Mouse (Mus musculus): ENCODE data around the gene Dennd5b.
"Not testable (repeated sequence)": the region's sequence is repeated elsewhere in the genome, so short reads cannot be mapped to it uniquely, and the experiment has no call there.

Gene Dennd5b

DNA sequence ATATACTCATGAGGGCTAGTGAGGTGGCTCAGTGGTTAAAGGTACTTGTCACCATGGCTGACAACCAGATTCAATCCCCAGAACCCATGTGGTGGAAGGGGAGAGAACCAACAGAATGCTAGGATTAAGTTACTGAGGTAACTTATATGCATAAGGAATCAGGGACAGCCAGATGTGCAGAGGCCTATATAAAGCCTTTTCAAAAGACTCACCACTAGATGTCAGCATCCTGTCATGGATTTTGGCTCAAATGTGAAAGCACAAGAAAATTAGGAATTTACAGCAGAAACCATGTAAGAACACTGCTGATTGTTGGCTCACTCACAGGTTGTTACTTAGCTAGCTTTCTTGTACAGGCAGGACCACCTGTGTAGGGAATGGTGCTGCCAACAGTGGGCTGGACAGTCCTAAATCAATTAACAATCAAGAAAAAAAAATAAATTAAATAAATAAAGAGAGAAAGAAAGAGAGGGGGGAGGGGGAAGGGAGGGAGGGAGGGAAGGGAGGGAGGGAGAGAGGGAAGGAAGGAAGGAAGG is 90.6 kb downstream of the Dennd5b start:
- peak in 1 of 2 experiments; percentile 8 for DNase-seq (ENCODE audit: low spot score in 2 of 2)

- DNase-seq (ENCODE audit: low spot score in 2 of 2), result no peak
Measured at GRCm38 (mm10) chr6:149005009-149005408, 96.5 kb downstream of the Dennd5b start.

DNA sequence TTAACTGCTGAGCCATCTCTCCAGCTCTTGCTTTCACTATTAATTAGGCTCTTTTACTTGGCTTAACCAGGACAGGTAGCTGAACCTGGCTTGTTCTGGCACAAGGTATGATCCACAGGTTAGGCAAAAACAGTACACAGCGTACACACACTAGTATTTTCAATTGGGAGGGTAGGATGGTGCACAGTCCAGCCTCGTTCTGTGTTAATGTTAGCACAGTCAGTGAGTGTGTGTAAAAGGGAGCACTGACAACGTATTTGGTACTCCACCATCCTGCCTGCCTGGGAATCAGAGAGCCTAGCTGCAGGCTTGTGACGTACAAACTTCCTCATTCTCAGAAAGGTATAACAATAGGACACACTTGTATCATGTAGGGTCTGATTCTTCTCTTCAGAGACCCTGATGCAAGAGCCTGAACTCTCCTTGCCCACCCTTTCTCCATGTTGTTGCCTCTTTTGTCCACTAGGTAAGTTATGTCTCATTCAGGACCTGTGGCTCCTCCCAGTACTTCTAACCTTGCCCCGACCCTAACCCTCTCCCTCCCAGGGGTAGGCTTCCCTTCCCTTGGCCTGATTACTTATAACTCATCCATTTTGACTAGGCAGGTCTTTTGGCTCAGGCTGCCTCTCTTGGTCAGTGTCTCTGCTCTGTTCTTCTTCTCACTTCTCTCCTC is 107.0 kb downstream of the Dennd5b start:
- DNase-seq (ENCODE audit: low spot score in 2 of 2), result no peak

DNA sequence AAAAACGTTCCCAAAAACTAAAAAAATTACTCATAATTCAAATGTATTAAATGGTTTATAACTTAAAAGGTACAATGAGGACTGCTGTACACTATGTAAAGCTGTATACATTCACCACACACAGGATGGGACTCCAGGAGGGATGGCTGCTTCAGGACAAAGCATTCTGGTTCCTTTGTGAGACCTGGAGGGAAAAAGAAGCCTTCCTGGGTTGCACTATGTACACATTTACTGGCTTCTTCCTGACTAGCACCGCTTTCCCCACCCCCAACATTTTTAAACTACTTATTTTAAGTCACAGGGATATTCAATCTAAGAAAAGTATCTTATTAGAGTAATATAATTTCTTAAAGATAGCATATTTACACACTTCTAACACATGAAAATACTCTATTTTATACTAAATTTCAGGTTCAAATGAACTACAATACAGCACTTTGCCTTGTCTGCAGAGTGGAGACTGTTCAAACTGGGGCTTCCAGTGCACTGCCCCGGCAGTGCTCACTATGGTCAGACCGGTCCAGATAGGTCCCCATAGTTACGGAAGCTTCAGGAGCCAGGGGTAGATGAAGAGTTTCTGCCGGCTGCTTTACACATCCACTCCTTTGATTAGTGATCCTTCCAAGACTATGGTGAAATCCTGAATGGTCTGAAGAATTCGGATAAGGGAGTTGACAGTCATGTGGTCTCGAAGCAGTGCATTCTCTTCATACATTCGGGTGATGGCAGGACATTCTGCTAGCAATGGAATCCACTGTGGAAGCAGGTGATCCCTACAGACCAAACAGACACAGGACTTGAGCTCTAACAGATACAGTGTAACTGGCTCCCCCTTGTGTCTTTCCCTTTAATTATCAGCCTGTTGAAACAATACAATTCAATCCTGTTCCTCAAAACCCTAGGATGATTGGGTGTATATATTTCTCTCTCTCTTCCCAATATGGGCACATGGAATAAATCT is 108.1 kb downstream of the Dennd5b start:
- peak in 1 of 2 experiments; percentile 14 for DNase-seq (ENCODE audit: low spot score in 2 of 2)

- no peak for DNase-seq (ENCODE audit: low spot score in 2 of 2)
Measured at GRCm38 (mm10) chr6:148992373-148993116, 108.9 kb downstream of the Dennd5b start.

- DNase-seq (ENCODE audit: low spot score in 2 of 2), result no peak
Measured at GRCm38 (mm10) chr6:148991660-148992372, 109.7 kb downstream of the Dennd5b start.

GRCm38 (mm10) chr6:148989792-148990491 is 111.5 kb downstream of the Dennd5b start:
- not testable (repeated sequence) for DNase-seq (ENCODE audit: low spot score in 2 of 2)

DNA sequence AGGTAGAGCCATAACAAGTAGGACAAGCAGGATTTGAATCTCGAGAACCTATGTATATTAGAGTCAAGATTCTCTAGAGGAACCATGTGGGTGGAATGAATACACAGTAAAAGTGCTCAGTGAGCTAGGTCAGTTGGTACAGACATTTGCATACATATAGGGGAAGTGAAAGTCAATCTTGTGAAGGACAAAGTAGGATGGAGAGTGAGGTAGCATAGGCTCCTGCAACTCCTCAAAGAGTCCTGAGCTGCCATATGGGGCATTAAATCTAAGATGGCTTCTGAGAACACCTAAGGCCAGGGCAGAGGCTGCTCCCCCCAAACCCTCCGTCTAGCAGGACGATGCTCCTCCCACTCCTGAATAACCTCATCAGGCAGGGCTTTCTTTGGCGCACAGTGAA is 115.5 kb downstream of the Dennd5b start:
- DNase-seq (ENCODE audit: low spot score in 2 of 2), result no peak

DNA sequence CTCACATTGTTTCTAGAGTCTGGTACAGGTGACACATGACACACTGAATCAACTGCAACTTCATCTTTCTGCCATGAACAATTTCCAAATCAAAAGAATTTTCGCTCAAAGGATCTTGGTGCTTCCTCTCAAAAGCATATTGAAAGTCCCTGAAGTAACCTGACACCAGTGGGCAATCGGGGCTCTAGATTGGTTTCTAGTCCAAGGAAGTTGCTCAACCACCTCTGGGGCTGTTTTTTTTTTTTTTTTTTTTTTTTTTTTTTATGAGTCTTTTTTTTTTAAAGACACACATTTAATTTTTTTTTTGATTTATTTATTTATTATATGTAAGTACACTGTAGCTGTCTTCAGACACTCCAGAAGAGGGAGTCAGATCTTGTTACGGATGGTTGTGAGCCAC is 121.0 kb downstream of the Dennd5b start:
- no peak for DNase-seq (ENCODE audit: low spot score in 2 of 2)

- DNase-seq (ENCODE audit: low spot score in 2 of 2), result no peak
Measured at GRCm38 (mm10) chr6:148975096-148975495, 126.4 kb downstream of the Dennd5b start.

- DNase-seq (ENCODE audit: low spot score in 2 of 2), result no peak
Measured at GRCm38 (mm10) chr6:148972891-148973290, 128.6 kb downstream of the Dennd5b start.

GRCm38 (mm10) chr6:148972059-148972848 is 129.2 kb downstream of the Dennd5b start:
- DNase-seq (ENCODE audit: low spot score in 2 of 2), result no peak

GRCm38 (mm10) chr6:148971385-148971940 is 130.0 kb downstream of the Dennd5b start:
- no peak for DNase-seq (ENCODE audit: low spot score in 2 of 2)

GRCm38 (mm10) chr6:148961285-148961684 is 140.2 kb downstream of the Dennd5b start:
- DNase-seq (ENCODE audit: low spot score in 2 of 2), result no peak

- DNase-seq (ENCODE audit: low spot score in 2 of 2), result no peak
Measured at GRCm38 (mm10) chr6:148959540-148960238, 141.8 kb downstream of the Dennd5b start.

GRCm38 (mm10) chr6:148958712-148959111 is 142.8 kb downstream of the Dennd5b start:
- no peak for DNase-seq (ENCODE audit: low spot score in 2 of 2)

DNA sequence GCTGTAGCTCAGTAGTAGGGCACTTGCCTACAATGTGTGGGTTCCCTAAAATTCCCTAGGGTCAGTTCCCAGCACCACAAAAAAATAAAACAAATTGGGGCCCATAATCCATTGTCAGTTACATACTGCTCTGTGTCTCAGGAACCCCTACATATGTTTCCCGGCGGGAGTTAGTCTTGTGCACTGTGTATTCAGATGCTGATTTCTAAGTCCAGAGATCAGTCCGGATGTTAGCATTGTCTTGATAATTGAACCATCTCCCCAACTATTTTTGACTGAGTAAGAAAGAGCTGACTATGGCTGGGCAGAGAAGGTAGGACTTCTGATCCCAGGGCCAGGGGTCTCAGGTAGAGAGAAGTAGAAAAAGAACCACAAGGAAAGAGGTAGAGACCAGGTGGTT is 144.4 kb downstream of the Dennd5b start:
- DNase-seq (ENCODE audit: low spot score in 2 of 2), result no peak

DNA sequence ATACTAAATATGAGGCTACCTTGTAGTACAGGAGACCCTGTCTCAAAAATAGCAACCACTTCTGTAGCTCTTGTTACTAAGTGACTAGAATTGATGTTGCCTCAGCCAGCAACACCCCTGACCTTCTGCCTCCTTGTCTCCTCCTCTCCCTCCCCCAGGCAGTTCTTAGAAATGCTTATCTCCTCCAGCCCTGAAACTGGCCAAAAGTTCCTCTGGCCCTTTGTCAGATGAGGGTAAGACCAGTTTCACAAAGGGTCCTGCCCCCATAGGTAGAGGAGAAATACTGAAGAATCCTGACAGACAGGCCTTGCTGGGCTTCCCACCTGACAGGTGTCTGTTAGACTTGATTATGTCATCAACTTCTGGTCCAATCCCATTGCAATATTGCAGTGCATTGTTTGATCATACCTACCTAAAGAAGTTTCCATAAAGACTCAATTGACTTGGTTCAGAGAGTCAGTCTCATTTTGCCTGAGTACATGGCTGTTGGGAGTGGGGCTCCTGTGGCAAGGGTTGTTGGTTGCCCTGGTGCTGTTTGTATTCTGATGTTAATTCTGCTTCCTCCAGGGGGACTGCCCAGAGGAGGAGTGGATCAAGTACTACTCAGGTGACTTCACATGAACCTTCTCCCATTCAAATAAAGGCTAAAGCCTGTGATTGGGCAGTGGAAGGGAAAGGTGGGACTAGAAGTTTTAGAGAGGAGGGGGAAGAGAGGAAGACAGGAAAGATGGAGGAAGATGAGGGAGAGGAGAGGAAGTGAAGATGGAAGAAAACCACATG is 145.6 kb downstream of the Dennd5b start:
- no peak for DNase-seq (ENCODE audit: low spot score in 2 of 2)
